Mouse (Mus musculus) layer of hippocampus, adult 9-10 months (tissue): ENCODE measurements around the gene Clstn3.
"Not testable (repeated sequence)": the region's sequence is repeated elsewhere in the genome, so short reads cannot be mapped to it uniquely, and the experiment has no call there.

Experiments
- DNase-seq: peaks from one replicate; pipeline ENCODE4 v3.0.0; 2022; ENCODE audit warnings: low spot score

Gene Clstn3

DNA sequence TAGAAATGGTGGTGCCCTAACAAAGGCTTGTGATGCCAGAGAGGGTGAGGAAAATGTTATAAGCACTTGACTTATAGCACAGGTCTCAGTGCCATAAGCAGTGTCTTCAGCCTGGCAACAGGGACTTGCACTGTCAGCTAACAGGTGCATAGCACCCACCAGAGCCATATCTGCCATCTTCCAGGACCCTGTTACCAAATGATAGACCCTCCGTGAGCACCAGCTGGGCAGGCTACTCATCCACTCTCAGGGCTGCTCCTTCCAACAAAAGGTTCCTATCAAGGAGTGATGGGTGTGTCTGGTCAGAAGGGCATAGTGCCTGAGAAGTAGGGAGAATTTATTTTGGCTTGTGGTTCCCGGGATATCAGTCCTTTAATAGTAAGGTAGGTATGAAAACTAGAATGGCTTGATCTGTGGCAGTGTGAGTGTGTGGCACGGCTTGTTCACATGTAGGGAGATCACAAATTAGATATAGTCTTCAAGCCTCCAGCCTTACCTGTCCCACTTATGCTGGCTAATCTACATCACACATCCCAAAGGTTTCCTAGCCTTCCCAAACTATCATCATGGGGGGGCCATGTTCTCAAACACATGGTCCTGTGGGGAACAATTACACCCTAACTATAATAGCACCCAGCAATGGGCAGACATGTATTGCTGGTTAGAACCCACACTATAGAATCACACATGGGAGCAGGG, 14.4 kb upstream of the Clstn3 start:
- DNase-seq = no peak

DNA sequence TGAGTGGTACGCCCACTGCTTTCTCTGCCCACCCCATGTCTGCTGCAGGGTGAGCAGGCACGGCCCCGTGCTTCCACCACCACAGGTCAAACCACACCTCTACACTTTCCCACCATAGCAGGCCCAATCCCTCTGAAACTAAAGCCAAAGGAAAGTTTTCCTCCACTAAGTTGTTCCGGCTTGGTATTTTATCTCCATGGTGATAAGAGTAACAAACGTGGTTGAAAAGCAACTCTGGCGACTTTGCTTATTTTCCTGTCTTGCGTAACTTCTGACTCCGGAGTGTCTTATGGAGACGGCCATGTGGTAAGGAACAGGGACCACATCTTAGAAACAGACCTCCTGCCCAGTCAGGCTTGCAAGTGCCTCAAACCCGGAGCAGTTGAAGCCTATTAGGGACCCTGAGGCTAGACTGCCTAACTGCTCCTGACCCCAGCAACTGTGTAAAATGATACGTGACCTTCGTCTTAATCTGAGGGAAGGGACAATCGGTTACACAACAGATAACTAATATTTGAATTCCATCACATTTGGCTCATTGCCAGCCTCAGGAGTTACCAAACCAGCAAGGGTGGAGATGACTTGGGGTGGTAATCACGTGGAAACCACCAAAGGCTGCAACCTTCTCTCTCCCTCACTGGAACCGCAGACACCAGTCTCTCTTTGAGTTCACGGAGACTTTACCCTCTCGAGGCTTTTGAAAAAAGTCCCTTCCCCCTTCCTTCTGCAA, 13.5 kb upstream of the Clstn3 start:
- DNase-seq = no peak

DNA sequence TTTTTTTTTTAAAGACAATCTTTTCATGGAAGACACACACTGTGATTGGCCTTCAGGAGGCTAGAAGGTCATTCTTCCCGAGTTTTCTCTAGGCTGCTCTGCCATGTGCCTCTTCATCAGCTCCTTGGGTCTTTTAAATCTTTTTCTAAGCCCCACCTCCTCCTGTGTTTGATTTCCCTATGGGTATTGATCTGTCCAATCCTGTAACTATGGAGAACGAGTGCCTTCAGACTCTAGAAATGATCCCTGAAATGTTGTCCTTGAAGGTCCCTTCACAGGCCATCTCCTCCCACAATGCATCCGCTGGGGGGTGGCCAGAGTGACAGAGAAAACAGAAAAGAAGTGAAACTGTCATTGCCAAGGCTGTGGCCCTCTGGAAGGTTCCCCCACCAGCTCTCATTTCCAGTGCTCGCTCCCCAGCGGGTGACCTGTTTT, 12.6 kb upstream of the Clstn3 start:
- DNase-seq = no peak

DNA sequence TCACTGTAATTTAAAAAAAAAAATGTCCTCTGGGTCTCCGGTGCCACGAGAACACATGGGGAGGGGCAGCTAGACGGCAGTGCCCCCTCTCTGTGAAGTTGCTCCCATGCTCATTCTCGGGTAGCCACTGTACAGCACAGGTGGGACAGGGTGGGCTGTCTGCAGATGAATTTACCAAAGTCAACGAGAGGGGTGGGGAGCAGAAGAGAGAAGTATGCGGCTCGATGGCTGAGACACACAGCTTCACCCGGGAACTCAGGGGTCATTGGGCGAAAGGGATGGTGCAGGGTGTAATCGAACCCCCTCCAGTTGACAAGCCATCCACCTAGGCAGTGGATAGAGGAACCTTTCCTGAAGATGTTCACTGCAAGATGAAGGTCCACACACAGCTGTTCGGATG, 12.2 kb upstream of the Clstn3 start:
- no peak for DNase-seq

DNA sequence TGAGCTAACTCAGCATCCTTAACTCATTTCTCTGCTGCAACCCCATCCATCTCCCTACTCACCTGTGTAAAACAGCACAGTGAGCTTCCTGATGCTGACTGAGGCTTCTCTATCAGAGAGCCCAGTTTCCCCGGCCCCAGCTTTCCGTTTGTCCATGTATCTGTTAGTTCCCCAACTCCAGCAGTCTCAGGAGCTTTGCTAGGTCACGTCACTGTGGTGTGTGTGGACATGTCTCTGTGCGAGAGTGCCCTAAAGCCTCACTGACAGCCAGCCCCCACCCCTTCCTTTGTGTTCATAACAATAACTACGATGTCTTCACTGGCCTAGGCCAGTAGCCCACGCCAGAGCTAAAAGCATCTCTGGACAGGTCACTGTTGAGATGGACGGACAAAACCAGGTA, 11.6 kb upstream of the Clstn3 start:
- DNase-seq = no peak

DNA sequence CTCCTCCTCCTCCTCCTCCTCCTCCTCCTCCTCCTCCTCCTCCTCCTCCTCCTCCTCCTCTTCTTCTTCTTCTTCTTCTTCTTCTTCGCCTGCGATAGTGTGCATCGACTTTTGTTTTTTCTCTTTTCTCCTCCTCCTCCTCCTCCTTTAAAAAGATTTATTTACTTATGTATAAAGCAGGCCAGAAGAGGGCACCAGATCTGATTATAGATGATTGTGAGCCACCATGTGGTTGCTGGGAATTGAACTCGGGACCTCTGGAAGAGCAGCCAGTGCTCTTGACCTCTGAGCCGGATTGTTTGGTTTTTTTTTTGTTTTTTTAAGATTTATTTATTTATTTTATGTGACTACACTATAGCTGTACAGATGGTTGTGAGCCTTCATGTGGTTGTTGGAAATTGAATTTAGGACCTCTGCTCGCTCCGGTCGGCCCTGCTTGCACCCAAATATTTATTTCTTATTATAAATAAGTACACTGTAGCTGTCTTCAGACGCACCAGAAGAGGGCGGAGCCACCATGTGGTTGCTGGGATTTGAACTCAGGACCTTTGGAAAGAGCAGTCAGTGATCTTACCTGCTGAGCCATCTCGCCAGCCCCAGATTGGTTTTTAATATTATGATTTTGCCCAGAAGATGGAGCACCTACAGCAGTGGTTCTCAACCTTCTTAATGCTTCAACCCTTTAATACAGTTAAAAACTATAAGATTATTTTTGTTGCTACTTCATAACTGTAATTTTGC, 10.9 kb upstream of the Clstn3 start:
- not testable (repeated sequence) for DNase-seq

DNA sequence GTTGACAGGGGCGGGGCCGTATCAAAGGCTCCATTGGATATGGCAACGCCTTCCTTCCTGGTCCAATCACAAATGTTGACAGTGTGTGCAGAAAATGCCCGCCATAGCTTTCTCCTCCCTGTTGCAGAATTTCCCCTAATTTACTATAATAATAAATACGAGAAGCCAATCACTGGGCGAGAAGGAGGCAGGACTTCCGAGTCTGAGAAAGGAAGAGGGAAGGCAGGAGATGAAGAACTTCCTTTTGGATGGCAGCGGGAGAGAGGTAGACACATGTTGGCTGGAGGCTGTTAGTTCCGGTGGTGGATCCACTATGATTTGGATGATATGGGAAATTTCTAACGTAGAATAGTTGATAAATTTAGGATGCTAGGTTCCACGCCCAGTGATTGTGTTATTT, 10.0 kb upstream of the Clstn3 start:
- DNase-seq = no peak

DNA sequence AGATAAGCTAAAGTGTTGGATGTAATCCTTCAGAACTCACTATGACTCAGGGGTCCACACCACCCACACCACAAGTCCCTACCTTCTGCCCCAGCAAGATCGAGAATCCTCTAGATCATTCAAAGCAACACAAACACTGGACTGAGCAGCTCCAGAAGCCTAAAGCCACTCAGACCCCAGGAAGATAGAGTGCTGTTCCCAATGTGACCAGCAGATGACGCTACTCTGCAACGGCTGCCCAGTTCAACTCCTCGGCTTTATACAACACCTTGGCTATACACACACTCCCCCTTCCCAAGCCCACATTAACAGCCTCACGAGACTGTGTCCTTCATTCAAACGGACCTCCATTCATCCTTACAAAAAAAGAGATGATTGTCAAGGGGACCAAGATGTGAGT, 8.2 kb upstream of the Clstn3 start:
- no peak for DNase-seq

DNA sequence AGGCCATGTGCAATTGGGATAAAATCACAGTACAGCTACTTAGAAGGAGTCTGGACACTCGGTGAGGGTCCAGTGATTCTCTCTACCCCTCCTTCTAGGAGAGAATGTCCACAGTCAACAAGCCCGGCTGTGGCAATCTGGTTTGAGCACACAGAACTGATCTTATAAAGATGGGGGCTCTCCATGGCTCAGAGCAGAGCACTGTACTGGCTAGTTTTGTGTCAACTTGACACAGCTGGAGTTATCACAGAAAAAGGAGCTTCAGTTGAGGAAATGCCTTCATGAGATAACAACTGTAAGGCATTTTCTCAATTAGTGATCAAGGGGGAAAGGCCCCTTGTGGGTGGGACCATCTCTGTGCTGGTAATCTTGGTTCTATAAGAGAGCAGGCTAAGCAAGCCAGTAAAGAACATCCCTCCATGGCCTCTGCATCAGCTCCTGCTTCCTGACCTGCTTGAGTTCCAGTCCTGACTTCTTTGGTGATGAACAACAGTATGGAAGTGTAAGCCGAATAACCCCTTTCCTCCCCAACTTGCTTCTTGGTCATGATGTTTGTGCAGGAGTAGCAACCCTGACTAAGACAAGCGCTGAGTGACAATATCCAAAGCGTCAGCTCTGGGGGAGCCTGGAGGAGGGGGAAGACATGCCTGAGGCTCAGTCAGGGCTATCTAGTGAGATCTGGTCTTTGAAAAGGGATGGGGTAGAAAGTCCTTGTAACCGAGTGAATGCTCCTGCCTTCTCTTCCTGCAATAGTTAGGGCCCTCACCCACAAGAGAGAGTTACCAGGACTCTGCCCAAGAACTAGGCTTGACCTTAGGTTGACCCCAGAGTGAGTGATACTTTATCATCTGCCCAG, 7.4 kb upstream of the Clstn3 start:
- DNase-seq = not testable (repeated sequence)

DNA sequence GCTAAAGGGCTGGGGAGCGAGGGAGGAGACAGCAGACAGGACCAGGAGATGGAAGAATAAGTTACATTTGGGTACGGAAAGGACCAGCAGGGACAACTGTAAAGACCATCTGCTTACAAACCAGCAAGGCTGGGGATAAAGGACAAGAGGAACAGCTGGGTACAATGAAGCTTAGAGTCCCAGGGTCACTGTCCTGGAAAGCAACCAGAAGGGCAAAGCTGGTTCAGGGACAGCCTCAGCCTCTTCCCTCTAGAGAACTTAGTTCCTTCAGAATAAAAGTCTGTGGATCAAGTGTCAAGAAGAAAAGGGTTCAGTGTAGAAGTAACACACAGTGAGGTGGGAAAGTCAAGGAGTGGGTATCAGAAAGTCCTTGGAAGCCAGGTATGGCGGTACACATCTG, 6.5 kb upstream of the Clstn3 start:
- no peak for DNase-seq

DNA sequence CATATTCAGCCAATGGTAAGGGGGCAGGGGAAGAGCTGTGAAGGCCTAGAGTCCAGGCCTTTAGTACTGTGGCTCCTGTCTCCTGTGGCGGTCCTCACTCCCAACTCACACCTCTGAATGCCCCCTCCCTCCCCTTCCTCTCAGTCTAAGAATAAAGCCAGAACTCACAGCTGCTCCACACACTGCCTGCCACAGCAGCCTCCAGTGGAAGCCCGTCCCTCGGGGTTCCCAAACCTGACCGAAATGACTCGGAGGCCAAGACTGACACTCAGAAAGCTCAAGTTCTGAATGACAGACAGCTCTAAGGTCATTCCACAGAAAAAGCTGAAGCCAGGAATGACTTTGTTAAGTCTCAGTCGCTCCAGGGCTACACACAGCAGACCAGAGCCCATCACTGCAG, 1.1 kb upstream of the Clstn3 start:
- DNase-seq = no peak

DNA sequence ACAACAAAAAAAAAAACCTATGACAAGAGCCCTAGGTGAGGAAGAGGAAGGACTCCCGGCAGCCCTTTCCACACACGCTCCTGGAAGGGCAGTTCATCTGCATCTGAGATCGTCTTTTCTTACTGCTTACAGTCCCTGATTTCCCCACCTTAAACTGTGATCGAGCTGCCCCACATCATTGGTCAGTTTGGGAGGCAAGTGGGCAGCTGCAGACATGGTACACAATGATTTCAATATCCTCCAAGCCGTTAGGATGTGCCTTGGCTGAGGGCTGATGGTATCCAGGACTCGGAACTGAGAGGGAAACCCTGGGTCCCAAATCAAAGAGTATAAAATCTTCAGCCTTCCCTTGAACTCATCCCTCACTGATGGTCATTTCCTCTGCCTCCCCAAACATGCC, 705 bp upstream of the Clstn3 start:
- DNase-seq = no peak

DNA sequence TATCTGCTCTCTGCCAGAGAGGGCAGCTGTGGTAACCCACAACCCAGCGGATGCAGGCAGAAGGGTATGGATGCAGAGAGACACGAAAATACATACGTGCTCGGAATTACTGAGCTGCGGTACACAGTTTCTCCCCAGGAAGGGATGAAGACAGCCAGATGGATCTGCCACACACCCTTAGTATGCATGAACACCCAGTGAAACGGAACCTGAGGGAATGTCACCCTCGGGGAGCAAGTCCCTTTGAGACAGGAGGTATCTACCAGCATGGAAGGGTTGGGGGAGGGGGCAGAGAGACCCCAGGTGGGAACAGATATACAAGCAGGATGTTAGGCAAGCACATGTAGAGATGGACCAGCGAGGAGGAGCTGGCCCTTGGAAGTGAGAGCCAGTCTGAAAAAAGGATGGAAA, 708 bp downstream of the Clstn3 start:
- DNase-seq = no peak

DNA sequence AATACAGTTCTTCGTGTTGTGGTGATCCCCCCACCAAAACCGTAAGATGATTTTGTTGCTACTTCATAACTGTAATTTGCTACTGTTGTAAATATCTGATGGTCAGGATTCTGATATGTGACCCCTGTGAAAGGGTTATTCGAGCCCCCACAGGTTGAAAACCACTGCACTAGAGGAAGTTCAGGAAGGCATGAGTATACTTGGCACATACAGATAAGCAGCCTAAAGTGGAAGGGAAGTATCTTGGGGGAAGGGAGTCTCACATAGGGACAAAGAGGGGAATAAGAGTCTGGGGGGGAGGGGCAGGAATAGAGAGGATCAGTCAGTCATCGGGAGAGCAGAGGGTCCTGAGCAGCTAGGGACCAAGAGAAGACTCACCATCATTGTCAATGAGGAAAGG, 5.2 kb downstream of the Clstn3 start:
- DNase-seq = no peak

DNA sequence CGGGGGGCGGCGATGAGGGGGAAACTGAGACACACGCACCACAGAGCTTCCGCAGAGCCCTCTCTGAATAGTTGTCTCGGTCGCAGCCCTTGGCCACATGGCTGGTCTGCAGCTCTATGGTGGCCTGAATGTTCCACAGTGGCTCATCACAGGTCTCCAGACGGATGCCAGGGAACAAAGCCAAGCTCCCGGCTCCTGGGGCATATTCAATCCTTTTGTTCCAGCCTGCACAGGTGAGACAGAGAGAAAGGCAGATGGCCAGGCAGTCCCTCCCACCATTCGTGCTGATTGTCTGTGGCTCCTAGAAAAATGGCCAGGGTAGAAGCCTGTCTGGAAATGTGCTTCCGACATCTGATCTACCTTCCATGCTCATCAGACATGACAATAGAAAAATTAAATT, 6.1 kb downstream of the Clstn3 start:
- no peak for DNase-seq

DNA sequence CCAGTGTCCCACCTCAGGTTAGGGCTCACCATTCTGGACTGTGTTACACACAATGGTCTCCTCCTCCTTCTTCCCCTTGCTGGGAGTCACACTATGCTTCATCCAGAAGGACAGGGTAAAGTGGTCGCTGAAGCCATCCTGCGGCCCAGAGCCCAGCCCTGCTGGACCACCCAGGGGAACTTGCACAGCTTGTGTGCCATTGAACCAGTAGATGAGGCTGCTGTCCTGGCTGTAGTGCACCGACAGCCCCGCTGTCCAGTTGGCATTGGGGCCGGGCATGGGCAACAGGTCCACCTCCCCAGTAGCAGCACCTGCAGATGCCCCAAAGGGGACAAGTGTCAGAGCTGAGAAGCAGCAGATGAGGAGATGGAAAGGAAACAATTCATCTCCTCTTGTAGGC, 6.8 kb downstream of the Clstn3 start:
- DNase-seq = no peak

DNA sequence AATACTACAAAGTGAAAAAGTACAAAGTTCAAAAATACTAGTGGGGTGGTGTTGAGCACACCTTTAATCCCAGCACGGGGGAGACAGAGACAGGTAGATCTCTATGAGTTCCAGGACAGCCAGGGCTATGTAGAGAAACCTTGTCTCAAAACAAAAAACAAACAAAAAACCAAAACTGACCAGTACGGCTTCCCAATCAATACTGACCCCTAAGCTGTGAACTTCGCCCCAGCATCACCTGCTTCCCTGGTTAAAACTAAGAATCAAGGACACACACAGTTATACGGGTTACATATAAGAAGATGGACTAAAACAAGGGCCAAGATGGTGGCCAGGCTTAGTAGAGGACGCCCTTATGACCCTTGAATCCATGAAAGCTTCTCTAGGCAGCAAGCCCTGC, 8.4 kb downstream of the Clstn3 start:
- DNase-seq = no peak

DNA sequence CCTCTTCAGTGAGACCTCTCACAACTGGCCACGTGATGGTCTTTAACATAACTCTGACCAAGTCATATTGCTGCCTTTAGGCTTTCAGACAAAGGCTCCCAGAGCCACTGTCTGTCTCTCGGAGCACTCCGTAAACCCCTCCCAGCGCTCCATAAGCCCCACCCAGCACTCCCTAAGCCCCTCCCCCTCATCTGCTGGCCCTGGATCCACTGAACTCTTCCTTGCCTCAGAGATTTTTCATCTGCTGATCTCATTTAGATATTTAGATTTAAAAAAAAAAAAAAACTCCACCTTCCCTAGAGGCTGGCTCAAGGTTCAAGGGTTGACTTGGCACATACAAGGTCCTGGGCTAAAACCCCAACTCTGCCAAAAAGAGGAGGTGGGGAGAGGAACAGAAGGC, 10.8 kb downstream of the Clstn3 start:
- DNase-seq = no peak

DNA sequence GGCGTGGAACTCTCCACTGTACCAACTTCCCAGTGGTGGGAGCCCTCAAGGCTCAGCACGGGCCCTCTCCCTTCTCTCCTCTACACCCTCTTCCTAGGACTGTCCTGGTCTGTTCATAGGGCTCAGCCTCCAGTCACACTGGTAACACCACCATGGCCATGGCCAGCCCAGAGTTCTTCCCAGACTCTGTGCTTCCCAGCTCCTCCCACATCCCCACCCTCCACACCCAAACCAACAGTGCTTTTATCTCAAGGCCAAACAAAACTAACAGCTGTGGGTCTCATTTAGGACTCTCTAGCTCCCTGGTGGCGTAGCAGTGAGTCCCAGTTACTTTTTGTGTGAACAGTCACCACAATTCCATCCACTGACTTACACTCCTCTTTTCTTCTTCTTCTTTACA, 12.6 kb downstream of the Clstn3 start:
- no peak for DNase-seq

DNA sequence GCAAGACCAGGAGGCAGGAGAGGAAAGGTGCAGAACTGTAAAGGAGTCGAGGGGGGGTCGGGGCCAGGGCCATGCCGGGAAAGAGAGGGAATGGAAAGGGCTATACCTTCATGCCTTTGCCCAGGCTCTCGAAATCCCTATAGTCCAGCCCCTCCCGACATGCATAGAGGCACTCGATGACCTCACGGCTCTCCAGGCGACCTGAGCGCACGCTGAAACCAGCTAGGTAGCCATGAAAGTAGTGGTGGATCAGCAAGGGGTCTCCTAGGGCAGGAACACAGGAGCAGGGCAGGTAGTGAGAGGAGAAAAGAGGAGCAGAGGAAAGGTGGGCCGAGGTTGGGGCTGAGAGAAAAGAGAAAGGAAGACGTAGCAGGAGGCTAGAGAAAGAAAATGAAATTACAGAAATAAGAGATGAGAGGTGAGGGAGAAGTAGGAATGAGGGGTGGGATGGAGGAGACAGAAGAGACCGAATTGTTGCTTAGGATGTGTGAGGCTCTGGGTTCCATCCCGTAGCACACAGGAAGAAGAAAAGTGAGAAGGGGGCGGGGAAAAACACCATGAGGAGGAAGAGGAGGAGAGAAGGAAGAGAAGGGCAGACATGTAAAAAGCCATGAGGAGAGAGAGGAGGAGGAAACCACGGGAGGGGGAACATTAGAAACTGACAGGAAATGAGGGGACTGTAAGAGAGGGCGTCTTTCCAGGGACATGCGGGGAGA, 14.8 kb downstream of the Clstn3 start:
- no peak for DNase-seq

DNA sequence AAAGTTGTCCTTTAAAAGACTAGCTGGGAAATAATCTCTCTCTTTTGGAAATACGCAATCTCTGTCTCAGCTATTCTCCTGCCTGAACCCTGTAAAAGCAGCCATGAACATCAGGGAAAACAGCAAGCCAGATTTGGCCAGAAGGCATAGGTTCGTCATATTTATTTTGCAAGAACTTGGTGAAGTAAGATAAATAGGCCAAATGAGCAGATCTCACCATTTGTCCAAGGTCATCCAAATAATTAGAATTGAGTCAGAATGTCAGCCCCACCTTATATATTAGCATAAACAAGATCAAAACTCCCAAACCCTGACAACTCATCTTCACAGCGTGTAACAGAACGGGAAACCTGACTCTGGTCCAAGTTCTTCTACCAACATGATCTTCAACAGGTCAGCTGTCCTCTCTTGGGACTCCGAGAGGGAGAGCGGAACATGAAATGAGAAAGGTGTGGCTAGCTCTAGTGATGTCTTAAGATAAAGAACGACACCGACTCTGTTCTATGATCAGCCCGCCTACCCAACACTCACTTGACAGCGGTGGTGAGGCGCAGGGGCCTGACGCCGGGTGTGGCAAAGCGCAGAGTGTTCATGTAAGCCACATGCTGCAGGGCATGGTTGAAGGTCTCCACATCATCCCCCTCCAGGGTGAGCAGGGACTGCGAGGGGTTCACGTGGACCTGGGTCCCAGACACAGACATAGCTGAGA, 15.5 kb downstream of the Clstn3 start:
- DNase-seq = no peak
